Mouse (Mus musculus) myocyte (in vitro differentiated cells): ENCODE results near the gene Mrpl34. TPM values are rescaled to one million over a fixed set of nuclear protein-coding genes. Genes with fewer than 3 reads are reported as not detected.
A peak's percentile ranks its signal among the peaks of the same experiment; 100 is the strongest.

Experiments
- H3K27me3 ChIP-seq: one replicate; pipeline ENCODE4 v1.6.1; 2011; ENCODE audit not compliant: control insufficient read depth, insufficient read depth, insufficient read length
- H3K36me3 ChIP-seq: one replicate; pipeline ENCODE4 v1.6.1; 2011; ENCODE audit not compliant: control insufficient read depth, insufficient read depth
- H3K4me2 ChIP-seq: one replicate; pipeline ENCODE4 v1.6.1; 2011; ENCODE audit warnings: low read depth, control low read depth
- H3K4me3 ChIP-seq: one replicate; pipeline ENCODE4 v1.5.1; 2011; ENCODE audit warnings: mild to moderate bottlenecking, control low read depth, moderate library complexity
- H3K79me2 ChIP-seq: one replicate; pipeline ENCODE4 v1.6.1; 2011; ENCODE audit not compliant: control insufficient read depth, insufficient read depth
- H3ac ChIP-seq: one replicate; pipeline ENCODE4 v1.6.1; 2011; ENCODE audit not compliant: control insufficient read depth, insufficient read length
- CEBPB ChIP-seq: IDR thresholded peaks from 2 replicates; pipeline ENCODE4 v1.6.1; 2011; ENCODE audit warnings: mild to moderate bottlenecking, moderate library complexity; ENCODE audit not compliant: poor library complexity, insufficient read depth, severe bottlenecking
- E2F4 ChIP-seq: IDR thresholded peaks from one replicate; pipeline ENCODE4 v1.6.1; 2011; ENCODE audit warnings: mild to moderate bottlenecking, control low read depth, moderate library complexity; ENCODE audit not compliant: insufficient read depth
- MAX ChIP-seq: IDR thresholded peaks from one replicate; pipeline ENCODE4 v1.6.1; 2011; ENCODE audit warnings: low read depth, mild to moderate bottlenecking, control low read depth
- MYOD1 ChIP-seq, 3 experiments: IDR thresholded peaks; one replicate each; pipeline ENCODE4 v1.6.1; 2011; ENCODE audit warnings: control low read depth in 2 of 3, low read depth in 2 of 3, mild to moderate bottlenecking in 2 of 3, moderate library complexity in 1 of 3; ENCODE audit not compliant: insufficient read length in 2 of 3, control insufficient read depth in 1 of 3
- MYOG ChIP-seq, 3 experiments: IDR thresholded peaks; one replicate each; pipeline ENCODE4 v1.6.1; 2011; ENCODE audit warnings: control low read depth in 2 of 3, low read depth in 2 of 3, mild to moderate bottlenecking in 2 of 3; ENCODE audit not compliant: insufficient read length in 2 of 3, control insufficient read depth in 1 of 3, insufficient read depth in 1 of 3
- POLR2A ChIP-seq: IDR thresholded peaks from one replicate; pipeline ENCODE4 v1.6.1; 2011; ENCODE audit warnings: low read depth, mild to moderate bottlenecking, control low read depth, moderate library complexity; ENCODE audit not compliant: insufficient read length
- POLR2AphosphoS2 ChIP-seq: IDR thresholded peaks from one replicate; pipeline ENCODE4 v1.6.1; 2011; ENCODE audit warnings: low read depth, control low read depth; ENCODE audit not compliant: insufficient read length
- REST ChIP-seq: IDR thresholded peaks from one replicate; pipeline ENCODE4 v1.6.1; 2011; ENCODE audit warnings: mild to moderate bottlenecking, control low read depth, moderate library complexity; ENCODE audit not compliant: insufficient read depth, insufficient read length
- SRF ChIP-seq: IDR thresholded peaks from one replicate; pipeline ENCODE4 v1.6.1; 2011; ENCODE audit warnings: low read depth; ENCODE audit not compliant: control insufficient read depth, insufficient read length
- TCF12 ChIP-seq: IDR thresholded peaks from one replicate; pipeline ENCODE4 v1.6.1; 2011; ENCODE audit warnings: mild to moderate bottlenecking, control low read depth; ENCODE audit not compliant: poor library complexity, insufficient read depth, severe bottlenecking
- TCF3 ChIP-seq: IDR thresholded peaks from one replicate; pipeline ENCODE4 v1.6.1; 2011; ENCODE audit warnings: low read depth, control low read depth; ENCODE audit not compliant: insufficient read length
- USF1 ChIP-seq: IDR thresholded peaks from one replicate; pipeline ENCODE4 v1.6.1; 2011; ENCODE audit warnings: low read depth, mild to moderate bottlenecking, control low read depth, moderate library complexity
- polyA plus RNA-seq: library from polyadenylated mRNA; unstranded; fragments of >200 nt; fragmentation: generic; extraction: Trizol; gene quantifications from one replicate; pipeline ENCODE4 v1.2.1, GENCODE M21; 2012; ENCODE audit warnings: missing spikeins

The Mrpl34 gene
- polyA plus RNA-seq, 1 experiment: 79.0 TPM

DNA sequence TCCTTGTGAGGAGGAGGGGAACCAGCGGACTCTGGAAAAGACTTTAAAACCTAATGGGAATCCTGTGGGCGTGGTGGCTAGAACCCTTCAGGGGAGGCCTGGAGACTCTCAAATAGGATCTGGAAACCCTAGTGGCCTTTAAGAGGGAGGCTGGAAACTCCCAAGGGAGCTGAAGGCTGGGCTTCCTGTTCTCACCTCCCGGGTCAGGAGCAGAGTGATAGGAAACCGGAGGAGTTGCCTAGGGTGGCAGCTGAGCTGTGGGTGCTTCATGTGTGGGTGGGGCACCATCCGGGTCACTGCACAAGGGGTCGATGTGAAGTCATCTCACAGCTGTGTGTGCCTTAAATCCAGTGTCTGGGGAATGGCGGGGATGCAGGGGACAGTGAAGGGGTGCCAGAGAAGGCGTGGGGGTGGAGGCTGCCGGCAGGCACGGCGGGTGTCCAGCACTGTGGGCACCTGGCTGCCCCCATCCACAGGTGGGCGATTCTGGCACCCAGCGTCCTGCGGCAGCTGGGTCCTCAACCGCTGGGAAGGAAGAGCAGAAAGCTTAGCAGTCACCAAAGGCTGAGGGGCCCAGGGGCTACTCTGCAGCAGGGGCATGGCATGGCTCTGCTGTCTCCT is 33.2 kb downstream of the Mrpl34 start:
- no peak overlapping the region for H3K4me3 ChIP-seq

GRCm38 (mm10) chr8:71498816-71499690 is 34.3 kb downstream of the Mrpl34 start:
- H3K4me2 ChIP-seq: no peak overlapping the region
- no peak overlapping the region for H3ac ChIP-seq
- no peaks in the 10 kb centered on the region for H3K36me3 ChIP-seq
- no peak overlapping the region for H3K4me3 ChIP-seq
- no peaks in the 10 kb centered on the region for H3K79me2 ChIP-seq
- no peak for TF ChIP-seq USF1
- TF ChIP-seq MYOG (IDR thresholded peaks at IDR 0.05; ENCODE audit: control insufficient read depth in 1 of 3, insufficient read depth in 1 of 3, insufficient read length in 2 of 3, low read depth in 2 of 3): no peak
- TF ChIP-seq E2F4: no peak
- TF ChIP-seq SRF: no peak
- TF ChIP-seq POLR2A: no peak
- TF ChIP-seq POLR2AphosphoS2: no peak
- no peak for TF ChIP-seq CEBPB
- no peak for TF ChIP-seq MAX
- TF ChIP-seq REST: no peak
- TF ChIP-seq MYOD1 (IDR thresholded peaks at IDR 0.05; ENCODE audit: control insufficient read depth in 1 of 3, insufficient read length in 2 of 3, low read depth in 2 of 3): no peak
- TF ChIP-seq TCF12: no peak
- no peak for TF ChIP-seq TCF3
- H3K27me3 ChIP-seq: no peaks in the 10 kb centered on the region

More for the DNA sequence above, 33.2 kb downstream of the Mrpl34 start:
- Histone ChIP-seq H3ac (no peak overlapping the region), H3K79me2 (no peaks in the 10 kb centered on the region), H3K36me3 (no peaks in the 10 kb centered on the region), H3K4me2 (peak overlapping the region; percentile 62), H3K27me3 (no peaks in the 10 kb centered on the region)
- TF ChIP-seq MYOD1 (IDR thresholded peaks at IDR 0.05; ENCODE audit: control insufficient read depth in 1 of 3, insufficient read length in 2 of 3, low read depth in 2 of 3): peak in 2 of 3 experiments; percentile 54 to 81
- no peak for TF ChIP-seq SRF
- TF ChIP-seq MYOG (IDR thresholded peaks at IDR 0.05; ENCODE audit: control insufficient read depth in 1 of 3, insufficient read depth in 1 of 3, insufficient read length in 2 of 3, low read depth in 2 of 3): peak in 2 of 3 experiments; percentile 44 to 75
- no peak for TF ChIP-seq POLR2A
- TF ChIP-seq CEBPB: no peak
- TF ChIP-seq MAX: no peak
- TF ChIP-seq TCF12: no peak
- TF ChIP-seq TCF3: no peak
- TF ChIP-seq E2F4: no peak
- TF ChIP-seq USF1: no peak
- no peak for TF ChIP-seq REST
- TF ChIP-seq POLR2AphosphoS2: peak; percentile 83

- H3K4me2 ChIP-seq: no peak overlapping the region
- TF ChIP-seq CEBPB (no peak), MYOD1 (IDR thresholded peaks at IDR 0.05; ENCODE audit: control insufficient read depth in 1 of 3, insufficient read length in 2 of 3, low read depth in 2 of 3) (no peak), MAX (no peak), USF1 (no peak), TCF12 (no peak), SRF (no peak), REST (no peak)
- peaks cover 22% of the 10 kb centered on the region for H3K27me3 ChIP-seq
These were observed 39.6 kb downstream of the Mrpl34 start for GRCm38 (mm10) chr8:71504349-71504748.

GRCm38 (mm10) chr8:71505326-71505725 is 40.6 kb downstream of the Mrpl34 start:
- TF ChIP-seq TCF3: no peak
- no peak for TF ChIP-seq E2F4
- TF ChIP-seq MYOD1 (IDR thresholded peaks at IDR 0.05; ENCODE audit: control insufficient read depth in 1 of 3, insufficient read length in 2 of 3, low read depth in 2 of 3): no peak
- no peak for TF ChIP-seq CEBPB
- TF ChIP-seq SRF: no peak
- TF ChIP-seq REST: no peak
- TF ChIP-seq TCF12: no peak
- TF ChIP-seq USF1: no peak
- TF ChIP-seq MAX: no peak
- no peak for TF ChIP-seq POLR2A
- no peak for TF ChIP-seq POLR2AphosphoS2
- no peak for TF ChIP-seq MYOG (IDR thresholded peaks at IDR 0.05; ENCODE audit: control insufficient read depth in 1 of 3, insufficient read depth in 1 of 3, insufficient read length in 2 of 3, low read depth in 2 of 3)
- Histone ChIP-seq H3K4me2 (no peak overlapping the region), H3K36me3 (no peaks in the 10 kb centered on the region), H3K79me2 (no peaks in the 10 kb centered on the region), H3K27me3 (peaks cover 31% of the 10 kb centered on the region), H3K4me3 (no peak overlapping the region), H3ac (no peak overlapping the region)

More at GRCm38 (mm10) chr8:71504349-71504748, 39.6 kb downstream of the Mrpl34 start:
- Histone ChIP-seq H3ac (no peak overlapping the region), H3K4me3 (no peak overlapping the region), H3K36me3 (no peaks in the 10 kb centered on the region), H3K79me2 (no peaks in the 10 kb centered on the region)
